Comparison of ENCODE assay signal across 8 mouse cellular contexts in the genomic region with DNA sequence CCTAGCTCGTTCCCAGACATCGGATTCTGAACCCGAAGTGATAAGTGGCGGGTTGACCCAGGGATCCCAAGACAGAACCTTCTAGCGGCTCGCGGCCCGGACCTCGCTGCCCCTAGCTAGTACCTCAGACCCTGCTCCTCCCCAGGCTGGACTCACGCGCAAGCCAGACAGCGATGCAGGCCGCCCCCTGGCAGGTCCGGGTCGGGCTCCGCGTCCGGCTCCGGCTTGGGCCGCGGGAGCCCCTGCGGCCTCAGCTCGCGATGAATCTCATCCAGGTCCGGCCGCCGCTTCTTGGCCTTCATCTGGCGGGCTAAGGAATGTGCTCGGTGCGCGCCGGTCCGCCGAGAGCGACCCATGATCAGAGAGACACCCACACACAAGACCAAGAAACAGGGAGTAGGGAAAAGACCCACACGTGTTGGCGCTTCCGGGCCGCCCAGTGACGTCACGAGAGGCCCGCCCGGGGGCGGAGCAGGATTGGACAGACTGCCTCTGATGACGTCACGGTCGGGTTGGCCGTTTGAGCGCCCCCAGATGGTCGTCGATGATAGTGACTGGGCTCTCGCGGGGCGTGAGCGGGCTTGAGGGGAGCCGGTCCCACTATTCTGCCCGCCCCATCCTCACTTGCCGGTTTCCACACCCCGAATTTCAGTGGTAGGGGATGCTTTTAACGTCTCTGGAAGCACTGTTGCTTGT. TPM values are rescaled to one million over a fixed set of nuclear protein-coding genes. Genes with fewer than 3 reads are reported as not detected.
DNase-seq lines count a peak whose midpoint lies in the region; ATAC-seq and TF ChIP-seq lines count a peak whose summit lies in the region.

A gene (minus strand): TSS at position 445 of the 696 bp plus-strand sequence.

- no peaks in the 10 kb centered on the region for H3K9me3 ChIP-seq in forebrain, embryonic 14.5 days (replicated peaks; ENCODE audit: control insufficient read depth, low read length)

- peak within 1 kb of the TSS; percentile 82 for H3K4me3 ChIP-seq in forebrain, embryonic 14.5 days (ENCODE audit: low read depth, low read length)
- peak within 1 kb of the TSS; percentile 90 for H3K4me3 ChIP-seq in lung, adult 2 months (replicated peaks; ENCODE audit: extremely low read depth, low read depth, low read length)

- intact Hi-C loops in heart, postnatal 25 days (cut with DNase I): loop anchor here (5.0 to 10.0 kb wide), 2 partner anchors 230 to 243 kb away; a partner anchor contains a TSS

- H3K27ac ChIP-seq in forebrain, embryonic 14.5 days (ENCODE audit: low read depth, low read length): no peak within 1 kb of the TSS

- TF ChIP-seq POLR2A in lung, adult 2 months (IDR thresholded peaks at IDR 0.05; ENCODE audit: borderline replicate concordance, extremely low read depth, low read depth, low read length): peak; percentile 45; the same call in 1 of the 2 replicates

- peaks cover 14% of the 10 kb centered on the region for H3K4me1 ChIP-seq in forebrain, embryonic 14.5 days (ENCODE audit: control insufficient read depth, insufficient read depth, low read length)
- peaks cover 9% of the 10 kb centered on the region for H3K4me1 ChIP-seq in lung, adult 2 months (ENCODE audit: control insufficient read depth, insufficient read depth, low read length)

- peak within 1 kb of the TSS; percentile 84 for H3K9ac ChIP-seq in forebrain, embryonic 14.5 days (ENCODE audit: low read length)

- WGBS in forebrain, embryonic 14.5 days: under 1% methylated on average over 60 of the region's 60 CpGs
- WGBS in lung, adult 2 months: under 1% methylated on average over 60 of the region's 60 CpGs

- H3K36me3 ChIP-seq in forebrain, embryonic 14.5 days (ENCODE audit: control insufficient read depth, insufficient read depth, low read length): no peaks in the 10 kb centered on the region

- peak; percentile 75 for ATAC-seq in forebrain, embryonic 14.5 days
- peak; percentile 81 for ATAC-seq in neutrophil, adult 5-6 weeks (ENCODE audit: extremely low read depth, insufficient number of reproducible peaks, low FRiP score, poor library complexity, severe bottlenecking)

- peak; percentile 62 for TF ChIP-seq CTCF in lung, adult 2 months (IDR thresholded peaks at IDR 0.05; ENCODE audit: insufficient read depth, low read length)

- peaks cover 19% of the 10 kb centered on the region for H3K27me3 ChIP-seq in forebrain, embryonic 14.5 days (replicated peaks; ENCODE audit: control insufficient read depth, insufficient read depth, low read length)

- H3K4me2 ChIP-seq in forebrain, embryonic 14.5 days (ENCODE audit: low read length): peak within 1 kb of the TSS; percentile 95

- DNase-seq in ES-CJ7 (ENCODE audit: low read depth, low spot score): peak; percentile 91
- DNase-seq in cerebellum, adult 11 months: peak; percentile 93
- DNase-seq in forebrain, embryonic 14.5 days (ENCODE audit: low spot score): peak; percentile 95
- DNase-seq in heart, postnatal 25 days (ENCODE audit: low spot score): peak; percentile 88
- DNase-seq in layer of hippocampus, adult 18-20 months (ENCODE audit: low spot score in 2 of 2): peak; percentile 92 to 97
- peak; percentile 96 for DNase-seq in lung, adult 2 months
- peak; percentile 87 to 92 for DNase-seq in thymus, adult 18-20 months

RNA-seq across cellular contexts. Expression of the gene that starts here (rescaled TPM):
- 14.4 and 15.8 TPM in 2 replicates for polyA plus RNA-seq in forebrain, embryonic 14.5 days (2014; fragmentation: Nextera tagmentation; extraction: Ambion mirVana)
- total RNA-seq in heart, postnatal 25 days (2021): 1 to 10 TPM; 3.1 to 3.2 TPM
- total RNA-seq in layer of hippocampus, adult 18-20 months (2021): 10 to 100 TPM; 11.9 to 12.2 TPM
- polyA plus RNA-seq in lung, adult 2 months (2012; rRNA removed): 7.2 and 7.5 TPM in 2 replicates
- total RNA-seq in neutrophil, adult 5-6 weeks (2017): 3.6 and 5.7 TPM in 2 replicates
